Mouse (Mus musculus) intestine, postnatal 0 days (tissue): Measurements from ENCODE around the gene Sgms1. TPM values are rescaled to one million over a fixed set of nuclear protein-coding genes. Genes with fewer than 3 reads are reported as not detected.
A peak's percentile ranks its signal among the peaks of the same experiment; 100 is the strongest.

Source experiments
- ATAC-seq: fragments of 200-750 bp; cut with Nextera tagmentation; 2 replicates; pipeline ENCODE4 v1.8.0; 2017; ENCODE audit warnings: mild to moderate bottlenecking, moderate TSS enrichment, moderate library complexity
- H3K27ac ChIP-seq: fragments of 300-500 bp; sonication (generic); 2 replicates; pipeline ENCODE4 v1.5.1; 2014; ENCODE audit warnings: mild to moderate bottlenecking, low read depth, low read length, moderate library complexity
- H3K27me3 ChIP-seq: fragments of 300-500 bp; sonication (generic); replicated peaks from 2 replicates; pipeline ENCODE4 v1.6.1; 2014; ENCODE audit warnings: low read length, mixed read lengths; ENCODE audit not compliant: control insufficient read depth, insufficient read depth
- H3K36me3 ChIP-seq: fragments of 300-500 bp; sonication (generic); 2 replicates; pipeline ENCODE4 v1.6.1; 2014; ENCODE audit warnings: mild to moderate bottlenecking, moderate library complexity; ENCODE audit not compliant: control insufficient read depth, insufficient read depth
- H3K4me1 ChIP-seq: fragments of 300-500 bp; sonication (generic); replicated peaks from 2 replicates; pipeline ENCODE4 v1.6.1; 2014; ENCODE audit warnings: antibody characterized with exemption, low read length, mixed read lengths; ENCODE audit not compliant: control insufficient read depth, insufficient read depth
- H3K4me2 ChIP-seq: fragments of 300-500 bp; sonication (generic); replicated peaks from 2 replicates; pipeline ENCODE4 v1.6.1; 2014; ENCODE audit warnings: low read depth, mild to moderate bottlenecking, moderate library complexity
- H3K4me3 ChIP-seq: fragments of 300-500 bp; sonication (generic); 2 replicates; pipeline ENCODE4 v1.5.1; 2014; ENCODE audit warnings: low read depth, low read length
- H3K9ac ChIP-seq: fragments of 300-500 bp; sonication (generic); 2 replicates; pipeline ENCODE4 v1.6.1; 2014; ENCODE audit warnings: mild to moderate bottlenecking, low read depth, low read length
- H3K9me3 ChIP-seq: fragments of 300-500 bp; sonication (generic); 2 replicates; pipeline ENCODE4 v1.6.1; 2016; ENCODE audit warnings: mixed run types; ENCODE audit not compliant: control insufficient read depth
- CTCF ChIP-seq: sonication (generic); IDR thresholded peaks from 2 replicates; pipeline ENCODE4 v1.5.1; 2016; ENCODE audit warnings: low read depth, mild to moderate bottlenecking, control low read depth, antibody characterized with exemption, moderate library complexity
- WGBS: fragments of 180-500 bp; shearing (Covaris S2); extraction: QIAGEN DNeasy Blood & Tissue Kit; methylation state at CpG from one replicate; pipeline ENCODE4 v1.1.7; 2014; 5-methylcytosine and 5-hydroxymethylcytosine counted together
- polyA plus RNA-seq: library from polyadenylated mRNA; unstranded; fragments of >200 nt; fragmentation: Nextera tagmentation; extraction: Ambion mirVana; gene quantifications from 2 replicates; pipeline ENCODE4 v1.2.1, GENCODE M21; 2015

Sgms1 gene
- polyA plus RNA-seq: 18.6 and 23.6 TPM in 2 replicates

DNA sequence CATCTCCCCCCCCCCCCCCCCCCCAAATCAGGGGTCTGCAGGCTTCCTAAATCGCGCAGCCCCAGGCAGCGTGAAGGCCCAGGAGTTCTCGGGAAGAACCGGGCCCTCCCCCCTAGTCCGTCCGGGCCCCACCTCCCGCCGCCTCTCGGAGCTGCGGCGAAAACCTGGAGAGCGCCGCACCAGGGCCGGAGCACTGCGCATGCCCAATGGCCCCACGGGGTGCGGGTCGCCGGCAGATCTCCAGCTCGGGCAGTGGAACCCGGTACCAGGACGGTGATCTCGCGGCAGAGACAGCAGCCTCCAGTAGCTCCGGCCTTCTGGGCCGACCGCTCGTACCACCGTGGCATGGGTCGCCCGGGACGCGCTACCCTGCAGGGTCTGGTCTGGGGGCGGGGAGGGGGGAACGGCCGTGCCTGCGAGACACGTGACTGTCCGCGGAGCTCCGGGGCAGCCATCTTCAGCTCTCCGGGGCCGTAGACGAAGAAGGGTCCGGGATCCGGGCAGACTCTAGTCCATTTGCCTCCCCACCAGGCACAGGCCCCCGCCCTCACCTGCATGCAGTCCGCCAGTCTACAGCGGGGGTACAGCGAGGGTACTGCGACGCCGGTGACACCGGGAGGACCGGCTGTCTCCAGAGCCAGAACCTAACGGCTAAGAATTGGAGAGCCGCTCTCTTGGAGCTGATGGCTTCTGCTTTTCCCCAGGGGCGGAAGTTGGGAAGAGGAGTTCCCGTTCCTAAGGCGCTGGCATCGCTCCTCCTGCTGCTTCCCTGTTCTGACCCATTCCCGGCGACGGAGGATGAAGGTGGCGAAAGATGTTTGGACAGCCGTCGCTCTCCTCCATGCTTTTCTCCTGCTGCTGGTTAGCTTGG lies at the start of gene Sgms1:
Gene Sgms1, minus strand, starts transcription at position 714 of the 871 bp plus-strand sequence.
- H3K4me2 ChIP-seq: peak within 1 kb of the TSS; percentile 97
- H3K27ac ChIP-seq: peak within 1 kb of the TSS; percentile 87
- peak within 1 kb of the TSS; percentile 70 for H3K9ac ChIP-seq
- H3K4me3 ChIP-seq: peak within 1 kb of the TSS; percentile 76
- no peaks in the 10 kb centered on the region for H3K9me3 ChIP-seq
- 1% methylated on average over 66 of the region's 68 CpGs for WGBS
- H3K4me1 ChIP-seq: peaks cover 8% of the 10 kb centered on the region
- no peaks in the 10 kb centered on the region for H3K27me3 ChIP-seq
- peak; percentile 16; the same call in 1 of the 2 replicates for TF ChIP-seq CTCF
- ATAC-seq: peak; percentile 88
- H3K36me3 ChIP-seq: no peaks in the 10 kb centered on the region

DNA sequence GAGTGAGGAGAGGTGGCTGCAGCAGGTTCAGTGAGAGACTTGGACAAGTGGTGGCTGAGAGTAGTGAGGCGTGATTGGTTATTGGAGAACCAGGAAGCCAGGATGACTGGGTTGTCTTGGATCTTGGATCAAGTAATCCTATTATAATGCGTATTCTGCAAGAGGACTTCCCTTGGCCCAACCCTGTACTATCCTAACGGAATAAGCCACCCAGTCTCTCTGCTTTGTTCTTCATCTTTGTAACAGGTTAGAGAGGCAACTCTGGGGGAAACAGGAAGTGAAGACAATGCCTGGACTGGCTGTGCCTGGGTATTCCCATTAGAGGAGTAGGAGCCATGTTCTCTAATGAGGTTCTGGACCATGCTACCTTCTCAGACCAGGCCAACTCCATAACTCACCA lies 36.3 kb upstream of the Sgms1 start:
- WGBS: 90% methylated on average over 3 of the region's 3 CpGs
- H3K27me3 ChIP-seq: no peaks in the 10 kb centered on the region
- no peak for TF ChIP-seq CTCF

DNA sequence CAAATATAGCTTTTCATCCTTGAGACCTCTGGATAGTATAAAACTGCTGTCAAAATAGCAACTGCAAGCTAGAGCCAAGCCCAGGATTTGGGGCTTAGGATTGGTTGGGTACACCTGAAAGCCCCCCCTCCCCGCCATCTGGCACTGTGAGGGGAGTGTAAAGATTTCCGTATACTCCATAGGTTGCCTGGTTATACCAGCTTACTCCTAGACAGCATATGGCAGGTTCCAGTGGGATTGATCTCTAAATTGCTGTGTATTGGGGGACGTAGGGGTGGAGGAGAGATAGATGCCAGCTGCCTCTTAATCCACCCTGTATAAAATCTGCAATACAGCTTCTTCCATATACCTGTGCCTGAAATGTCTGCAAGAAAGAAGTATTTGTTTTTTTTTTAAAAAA lies 35.2 kb upstream of the Sgms1 start:
- Histone ChIP-seq H3K4me2 (no peak overlapping the region), H3K9me3 (no peaks in the 10 kb centered on the region), H3K36me3 (no peaks in the 10 kb centered on the region), H3K27me3 (no peaks in the 10 kb centered on the region), H3K4me1 (no peaks in the 10 kb centered on the region), H3K4me3 (no peak overlapping the region), H3K9ac (no peak overlapping the region), H3K27ac (no peak overlapping the region)
- TF ChIP-seq CTCF: no peak
- 91% methylated on average over 3 of the region's 3 CpGs for WGBS
- ATAC-seq: no peak

More for the DNA sequence above, 36.3 kb upstream of the Sgms1 start:
- no peak overlapping the region for H3K4me2 ChIP-seq
- ATAC-seq: no peak
- H3K36me3 ChIP-seq: no peaks in the 10 kb centered on the region
- H3K27ac ChIP-seq: no peak overlapping the region
- H3K9me3 ChIP-seq: no peaks in the 10 kb centered on the region
- no peak overlapping the region for H3K4me3 ChIP-seq
- no peak overlapping the region for H3K9ac ChIP-seq
- no peaks in the 10 kb centered on the region for H3K4me1 ChIP-seq

DNA sequence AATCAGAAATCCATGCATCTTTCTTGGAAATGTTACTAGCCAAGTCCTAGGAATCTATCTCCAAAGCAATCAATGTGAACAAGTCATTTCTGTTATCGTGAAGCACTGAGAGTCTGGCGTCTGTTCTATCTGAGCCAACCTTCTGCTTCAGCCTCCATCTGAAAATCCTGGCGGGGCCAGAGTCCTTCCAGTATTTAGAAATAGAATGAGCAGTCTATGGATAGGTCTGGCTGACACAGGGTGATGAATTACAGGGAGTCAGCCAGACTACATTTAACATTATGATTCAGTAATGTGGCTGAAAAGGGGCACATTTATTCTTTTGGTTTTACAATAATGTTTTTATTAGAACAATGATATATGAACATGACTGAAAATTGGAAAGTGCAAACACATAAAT lies 29.6 kb upstream of the Sgms1 start:
- no peak for TF ChIP-seq CTCF
- Histone ChIP-seq H3K4me1 (no peaks in the 10 kb centered on the region), H3K4me3 (no peak overlapping the region)

DNA sequence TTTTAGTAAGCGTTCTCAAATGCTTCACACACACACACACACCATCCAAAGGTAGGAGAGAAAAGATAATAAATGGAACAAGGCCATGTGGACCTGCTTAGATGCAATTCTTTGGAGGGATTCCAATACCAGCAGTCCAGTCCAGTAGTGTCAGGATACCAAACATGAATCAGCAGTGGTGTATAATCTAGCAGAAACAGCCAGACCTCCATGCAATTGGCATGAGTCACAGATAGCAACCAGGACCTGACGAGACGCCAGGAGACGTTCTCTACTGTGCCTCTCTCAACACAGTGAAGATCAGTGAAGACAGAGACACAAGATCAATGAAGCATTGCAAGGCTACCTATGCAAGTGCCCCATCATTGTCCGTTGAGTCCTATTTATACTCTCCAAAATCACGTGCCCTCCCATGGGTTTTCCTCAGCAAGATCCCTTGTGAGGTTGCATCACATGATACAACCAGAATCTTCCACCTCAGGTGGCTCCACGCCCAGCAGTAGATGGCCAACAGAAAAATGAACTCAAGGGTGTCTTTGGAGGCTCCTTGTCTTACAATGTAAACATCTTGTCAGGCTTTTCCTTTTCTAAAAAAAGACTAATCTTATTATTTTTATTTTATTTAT lies 27.3 kb upstream of the Sgms1 start:
- 77% methylated on average over 7 of the region's 7 CpGs for WGBS
- H3K9me3 ChIP-seq: no peaks in the 10 kb centered on the region
- no peaks in the 10 kb centered on the region for H3K36me3 ChIP-seq
- H3K27me3 ChIP-seq: no peaks in the 10 kb centered on the region
- TF ChIP-seq CTCF: no peak
- no peak overlapping the region for H3K4me2 ChIP-seq
- H3K4me1 ChIP-seq: no peaks in the 10 kb centered on the region
- no peak overlapping the region for H3K9ac ChIP-seq
- H3K4me3 ChIP-seq: no peak overlapping the region
- no peak for ATAC-seq
- H3K27ac ChIP-seq: no peak overlapping the region

More for the DNA sequence above, 29.6 kb upstream of the Sgms1 start:
- Histone ChIP-seq H3K9ac (no peak overlapping the region), H3K9me3 (no peaks in the 10 kb centered on the region), H3K27me3 (no peaks in the 10 kb centered on the region), H3K36me3 (no peaks in the 10 kb centered on the region), H3K4me2 (no peak overlapping the region), H3K27ac (no peak overlapping the region)
- ATAC-seq: no peak
- 59% methylated on average over 3 of the region's 3 CpGs for WGBS

DNA sequence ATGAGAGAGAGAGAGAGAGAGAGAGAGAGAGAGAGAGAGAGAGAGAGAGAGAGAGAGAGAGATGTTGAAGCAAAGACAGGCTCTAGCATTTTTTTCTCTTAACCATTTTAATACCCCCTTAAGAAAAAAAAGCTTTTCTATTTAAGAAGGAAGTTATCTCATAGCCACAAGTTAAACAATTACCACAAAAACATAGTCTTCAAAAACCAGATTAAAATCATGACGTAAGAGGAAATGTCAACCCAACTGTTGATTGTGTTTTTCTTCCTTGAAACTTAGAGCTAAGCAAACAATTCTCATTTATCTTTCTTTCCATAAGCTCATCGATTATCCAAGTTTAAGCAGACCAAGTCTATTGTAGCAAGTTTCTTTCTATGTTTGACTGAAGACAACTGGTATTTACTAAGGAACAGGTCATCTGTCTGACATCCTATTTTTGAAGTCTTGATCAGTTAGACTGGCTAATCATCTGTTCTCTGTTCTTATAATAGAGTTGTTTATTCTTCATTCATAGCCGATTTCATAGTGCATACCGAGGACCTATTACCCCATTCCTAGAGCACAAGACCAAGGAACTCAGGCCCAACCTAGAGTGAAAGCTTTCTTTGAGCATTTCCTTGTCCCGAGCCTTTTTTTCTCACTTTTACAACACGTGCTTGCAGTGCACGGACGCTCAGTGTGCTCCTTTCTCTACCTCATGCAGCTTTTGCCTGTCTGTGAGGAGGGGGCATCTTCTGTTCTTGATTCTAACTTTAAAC lies 20.3 kb upstream of the Sgms1 start:
- WGBS: 39% methylated on average over 8 of the region's 8 CpGs
- Histone ChIP-seq H3K9me3 (no peaks in the 10 kb centered on the region), H3K9ac (no peak overlapping the region), H3K36me3 (no peaks in the 10 kb centered on the region), H3K27ac (no peak overlapping the region), H3K27me3 (no peaks in the 10 kb centered on the region), H3K4me2 (no peak overlapping the region), H3K4me1 (no peaks in the 10 kb centered on the region), H3K4me3 (no peak overlapping the region)
- no peak for ATAC-seq
- TF ChIP-seq CTCF: no peak
